Mouse (Mus musculus) hindbrain, postnatal 0 days (tissue): ENCODE measurements around the gene Hkdc1. TPM values are rescaled to one million over a fixed set of nuclear protein-coding genes. Genes with fewer than 3 reads are reported as not detected.

Experiments
- ATAC-seq: fragments of 200-750 bp; cut with Nextera tagmentation; 2 replicates; pipeline ENCODE4 v1.8.0; 2017; ENCODE audit warnings: mild to moderate bottlenecking, moderate TSS enrichment, moderate library complexity
- DNase-seq: peaks from one replicate; pipeline ENCODE4 v3.0.0-alpha.2; 2015; ENCODE audit warnings: low spot score
- H3K27ac ChIP-seq: fragments of 300-500 bp; sonication (generic); 2 replicates; pipeline ENCODE4 v1.5.1; 2014; ENCODE audit warnings: mild to moderate bottlenecking
- H3K27me3 ChIP-seq: fragments of 300-500 bp; sonication (generic); 2 replicates; pipeline ENCODE4 v1.6.1; 2014; ENCODE audit warnings: low read length, mixed read lengths; ENCODE audit not compliant: insufficient read depth
- H3K36me3 ChIP-seq: fragments of 300-500 bp; sonication (generic); 2 replicates; pipeline ENCODE4 v1.6.1; 2014; ENCODE audit warnings: low read length, mixed read lengths; ENCODE audit not compliant: insufficient read depth
- H3K4me1 ChIP-seq: fragments of 300-500 bp; sonication (generic); 2 replicates; pipeline ENCODE4 v1.6.1; 2014; ENCODE audit warnings: antibody characterized with exemption, low read length, mixed read lengths; ENCODE audit not compliant: insufficient read depth
- H3K4me2 ChIP-seq: fragments of 300-500 bp; sonication (generic); 2 replicates; pipeline ENCODE4 v1.6.1; 2014; ENCODE audit warnings: low read depth, mild to moderate bottlenecking, low read length, moderate library complexity, mixed read lengths
- H3K4me3 ChIP-seq: fragments of 300-500 bp; sonication (generic); 2 replicates; pipeline ENCODE4 v1.5.1; 2014; ENCODE audit warnings: low read length
- H3K9ac ChIP-seq: fragments of 300-500 bp; sonication (generic); replicated peaks from 2 replicates; pipeline ENCODE4 v1.6.1; 2014; ENCODE audit warnings: mild to moderate bottlenecking, low read length, moderate library complexity, mixed read lengths
- H3K9me3 ChIP-seq: fragments of 300-500 bp; sonication (generic); 2 replicates; pipeline ENCODE4 v1.6.1; 2016; ENCODE audit warnings: low read length, mixed read lengths
- CTCF ChIP-seq: IDR thresholded peaks from 2 replicates; pipeline ENCODE4 v1.5.1; 2016; ENCODE audit warnings: antibody characterized with exemption, control low read depth, low read depth
- WGBS: fragments of 180-500 bp; shearing (Covaris S2); extraction: QIAGEN DNeasy Blood & Tissue Kit; methylation state at CpG from one replicate; pipeline ENCODE4 v1.1.7; 2014; 5-methylcytosine and 5-hydroxymethylcytosine counted together
- polyA plus RNA-seq: library from polyadenylated mRNA; unstranded; fragments of >200 nt; fragmentation: Nextera tagmentation; extraction: Ambion mirVana; gene quantifications from 2 replicates; pipeline ENCODE4 v1.2.1, GENCODE M21; 2015
- total RNA-seq: library from RNA; depleted of rRNA; stranded (reverse); fragments of >200 nt; gene quantifications from 2 replicates; pipeline ENCODE4 v1.2.3, GENCODE M21; 2014; rRNA removed

Hkdc1 gene
- total and polyA plus RNA-seq, 2 experiments from 2014 or later, result 1.1 to 2.5 TPM

DNA sequence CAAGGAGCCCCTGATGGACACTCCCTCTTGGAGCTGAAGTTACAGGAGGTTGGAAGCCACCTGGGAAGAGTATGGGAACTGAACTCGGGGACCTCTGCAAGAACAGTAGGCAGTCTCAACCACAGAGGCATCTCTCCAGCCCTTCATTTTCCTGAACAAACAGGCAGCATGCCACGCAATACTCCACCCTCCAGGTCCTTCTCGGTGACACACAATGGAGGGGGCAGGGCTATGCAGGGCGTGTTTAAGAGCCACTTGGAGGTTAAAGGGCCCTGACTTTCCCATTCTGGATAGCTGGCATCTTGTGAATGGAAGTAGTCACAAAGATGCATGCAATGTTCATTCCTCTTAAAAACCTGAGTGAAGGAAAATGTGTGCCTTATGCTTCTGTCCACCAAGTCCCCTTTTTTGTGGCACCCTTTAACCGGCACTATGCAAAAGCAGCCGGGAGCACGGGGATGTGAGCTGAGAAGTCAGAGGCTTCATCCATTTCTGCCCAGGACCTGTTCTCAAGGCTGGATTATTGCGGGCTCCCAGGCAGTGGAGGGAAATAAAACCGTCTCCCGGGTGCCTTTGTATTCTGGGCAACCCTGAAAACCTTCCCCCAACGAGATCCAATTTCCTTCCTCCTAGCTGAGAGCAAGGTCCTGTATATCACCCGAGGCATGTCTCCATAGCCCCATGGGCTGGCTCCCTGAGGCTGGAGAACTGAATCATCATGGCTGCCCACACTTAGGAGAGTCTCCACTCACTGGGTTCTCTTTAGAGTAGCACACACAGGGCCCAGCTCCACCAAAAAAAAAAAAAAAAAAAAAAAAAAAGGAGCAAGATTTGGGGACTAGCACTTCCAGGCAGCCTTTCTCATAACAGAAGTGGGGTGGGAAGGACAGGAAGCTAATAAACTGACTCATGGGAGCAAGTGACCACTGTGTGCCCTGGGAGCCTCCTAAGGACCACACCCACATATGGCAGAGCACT, 85.4 kb downstream of the Hkdc1 start:
- Histone ChIP-seq H3K27ac (no peak overlapping the region), H3K9me3 (no peaks in the 10 kb centered on the region), H3K36me3 (no peaks in the 10 kb centered on the region), H3K4me3 (no peak overlapping the region), H3K27me3 (no peaks in the 10 kb centered on the region), H3K4me2 (peak overlapping the region; percentile 11; the same call in 1 of the 2 replicates), H3K9ac (no peak overlapping the region), H3K4me1 (peaks cover 16% of the 10 kb centered on the region; the same call in 1 of the 2 replicates)
- DNase-seq (no peak), ATAC-seq (no peak)
- no peak for TF ChIP-seq CTCF
- WGBS, result 26% methylated on average over 12 of the region's 12 CpGs

DNA sequence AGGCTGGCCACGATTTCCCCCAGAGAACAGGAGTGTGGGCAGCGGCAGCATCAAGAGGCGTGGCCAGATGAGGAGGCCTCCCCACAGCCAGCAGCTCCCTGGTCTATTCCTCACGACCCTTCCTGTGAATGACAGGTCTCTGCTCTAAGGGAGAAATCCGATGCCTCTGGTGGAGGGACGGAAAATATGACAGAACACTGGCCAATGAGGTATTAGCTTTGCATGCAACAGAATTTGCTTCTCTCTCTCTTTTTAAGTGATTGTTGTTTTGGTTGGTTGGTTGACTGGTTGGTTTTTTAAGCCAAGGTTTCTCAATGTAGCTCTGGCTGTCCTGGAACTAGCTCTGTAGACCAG, 86.9 kb downstream of the Hkdc1 start:
- no peak overlapping the region for H3K27ac ChIP-seq
- TF ChIP-seq CTCF, result peak; percentile 34
- WGBS, result 21% methylated on average over 6 of the region's 6 CpGs
- H3K27me3 ChIP-seq, result no peaks in the 10 kb centered on the region
- no peak overlapping the region for H3K4me3 ChIP-seq
- ATAC-seq, result no peak
- peak; percentile 37 for DNase-seq
- peaks cover 11% of the 10 kb centered on the region; the same call in 1 of the 2 replicates for H3K4me1 ChIP-seq
- H3K36me3 ChIP-seq, result no peaks in the 10 kb centered on the region
- H3K4me2 ChIP-seq, result peak overlapping the region; percentile 2; the same call in 1 of the 2 replicates
- H3K9me3 ChIP-seq, result no peaks in the 10 kb centered on the region
- H3K9ac ChIP-seq, result no peak overlapping the region

DNA sequence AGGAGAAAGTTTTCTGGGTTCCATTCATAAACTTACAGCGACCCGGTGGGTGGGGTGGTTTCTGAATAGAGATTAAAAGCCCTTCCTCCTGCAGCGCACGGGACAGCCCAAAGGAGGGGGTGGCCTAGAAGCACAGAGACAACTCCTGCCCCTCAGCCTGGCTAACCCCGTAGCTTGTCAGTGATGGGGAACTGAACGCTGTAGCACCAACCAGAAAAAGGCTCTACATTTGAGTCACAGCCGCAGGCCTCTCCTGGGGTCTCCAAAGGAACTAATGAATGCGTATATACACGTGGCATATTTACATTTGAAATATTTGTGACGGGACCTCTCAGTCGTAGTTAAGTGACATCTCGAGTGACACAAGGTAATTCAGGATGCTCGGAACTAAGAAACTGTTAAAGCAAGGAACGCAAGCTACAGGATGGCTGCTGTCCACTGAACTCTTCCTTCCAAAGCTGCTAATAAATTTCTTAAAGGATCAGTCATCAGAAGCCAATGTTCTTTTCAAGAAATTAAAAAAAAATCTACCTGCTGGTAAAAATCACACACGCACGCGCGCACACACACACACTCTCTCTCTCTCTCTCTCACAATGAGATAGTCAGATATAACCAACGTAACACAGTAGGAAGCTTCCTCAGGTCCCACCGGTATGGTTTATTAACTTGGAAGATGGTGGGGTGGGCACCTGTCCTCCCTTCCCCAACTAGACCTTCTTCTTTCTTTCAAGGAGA, 87.4 kb downstream of the Hkdc1 start:
- no peaks in the 10 kb centered on the region for H3K27me3 ChIP-seq
- DNase-seq, result no peak
- WGBS, result 47% methylated on average over 20 of the region's 20 CpGs
- ATAC-seq, result no peak
- no peaks in the 10 kb centered on the region for H3K9me3 ChIP-seq
- H3K36me3 ChIP-seq, result no peaks in the 10 kb centered on the region
- no peak overlapping the region for H3K27ac ChIP-seq
- TF ChIP-seq CTCF, result no peak
- no peak overlapping the region for H3K4me3 ChIP-seq
- H3K4me1 ChIP-seq, result peaks cover 11% of the 10 kb centered on the region; the same call in 1 of the 2 replicates
- H3K9ac ChIP-seq, result no peak overlapping the region
- peak overlapping the region; percentile 2; the same call in 1 of the 2 replicates for H3K4me2 ChIP-seq

DNA sequence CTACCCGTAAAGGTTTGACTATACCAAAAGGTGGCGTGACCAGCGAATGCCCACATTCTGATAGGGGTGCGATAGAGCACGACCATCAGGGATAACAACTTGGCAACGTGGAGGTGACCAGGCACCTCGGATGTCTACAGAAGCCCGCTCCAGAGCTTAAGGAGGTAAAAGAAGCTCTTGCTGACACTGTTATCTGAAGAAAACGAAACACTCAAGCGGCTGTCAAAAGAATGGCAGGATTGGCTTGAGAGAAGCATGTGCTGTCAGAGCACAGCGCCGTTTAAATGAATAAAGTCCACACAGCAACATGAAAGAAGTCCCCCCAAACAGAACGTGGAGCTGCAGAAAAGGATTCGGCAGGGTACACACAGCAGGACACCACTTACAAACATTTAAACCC, 89.0 kb downstream of the Hkdc1 start:
- peaks cover 5% of the 10 kb centered on the region; the same call in 1 of the 2 replicates for H3K4me1 ChIP-seq
- no peaks in the 10 kb centered on the region for H3K9me3 ChIP-seq
- TF ChIP-seq CTCF, result no peak
- H3K9ac ChIP-seq, result no peak overlapping the region
- ATAC-seq (no peak), DNase-seq (no peak)
- no peak overlapping the region for H3K27ac ChIP-seq
- H3K4me3 ChIP-seq, result no peak overlapping the region
- H3K27me3 ChIP-seq, result no peaks in the 10 kb centered on the region
- no peak overlapping the region; the same call in 1 of the 2 replicates for H3K4me2 ChIP-seq
- H3K36me3 ChIP-seq, result no peaks in the 10 kb centered on the region
- 73% methylated on average over 14 of the region's 14 CpGs for WGBS

Other genes starting within 250 kb of the Hkdc1 start
- gene Tspan15, start 191.2 kb downstream of the Hkdc1 start, total RNA-seq, result 30.8 and 38.3 TPM in 2 replicates
- gene Tspan15, start 191.2 kb downstream of the Hkdc1 start, polyA plus RNA-seq, result 20.4 and 21.4 TPM in 2 replicates
- gene Tacr2, start 170.1 kb downstream of the Hkdc1 start, total RNA-seq, result not detected in 2 replicates
- gene Tacr2, start 170.1 kb downstream of the Hkdc1 start, polyA plus RNA-seq, result 0.08 TPM in 2 replicates
- gene Hk1, start 42.6 kb downstream of the Hkdc1 start, total RNA-seq, result 87.7 and 99.6 TPM in 2 replicates
- 140 and 144 TPM in 2 replicates for gene Hk1, start 42.6 kb downstream of the Hkdc1 start, polyA plus RNA-seq
- gene 4930507D05Rik, start 27.0 kb upstream of the Hkdc1 start, total RNA-seq, result 1.9 and 2.4 TPM in 2 replicates
- 1.0 and 1.5 TPM in 2 replicates for gene 4930507D05Rik, start 27.0 kb upstream of the Hkdc1 start, polyA plus RNA-seq
- gene Supv3l1, start 27.2 kb upstream of the Hkdc1 start, total RNA-seq, result 24.8 and 25.8 TPM in 2 replicates
- 15.8 and 16.7 TPM in 2 replicates for gene Supv3l1, start 27.2 kb upstream of the Hkdc1 start, polyA plus RNA-seq
- 21.6 and 21.8 TPM in 2 replicates for gene Vps26a, start 64.3 kb upstream of the Hkdc1 start, total RNA-seq
- 45.7 and 52.4 TPM in 2 replicates for gene Vps26a, start 64.3 kb upstream of the Hkdc1 start, polyA plus RNA-seq
- gene Srgn, start 105.0 kb upstream of the Hkdc1 start, total RNA-seq, result 6.5 and 7.4 TPM in 2 replicates
- gene Srgn, start 105.0 kb upstream of the Hkdc1 start, polyA plus RNA-seq, result 20.8 and 22.0 TPM in 2 replicates
- gene Kif1bp, start 156.0 kb upstream of the Hkdc1 start, total RNA-seq, result 78.2 and 99.3 TPM in 2 replicates
- 69.6 and 71.2 TPM in 2 replicates for gene Kif1bp, start 156.0 kb upstream of the Hkdc1 start, polyA plus RNA-seq
- gene Ddx21, start 179.8 kb upstream of the Hkdc1 start, total RNA-seq, result 15.8 and 20.5 TPM in 2 replicates
- gene Ddx21, start 179.8 kb upstream of the Hkdc1 start, polyA plus RNA-seq, result 10.0 and 10.1 TPM in 2 replicates
- gene Ddx50, start 228.7 kb upstream of the Hkdc1 start, total RNA-seq, result 27.5 and 34.8 TPM in 2 replicates
- gene Ddx50, start 228.7 kb upstream of the Hkdc1 start, polyA plus RNA-seq, result 76.8 and 77.5 TPM in 2 replicates